Mouse (Mus musculus): ENCODE measurements around the gene Pkig. TPM values are rescaled to one million over a fixed set of nuclear protein-coding genes. Genes with fewer than 3 reads are reported as not detected.
"Not testable (repeated sequence)": the region's sequence is repeated elsewhere in the genome, so short reads cannot be mapped to it uniquely, and the experiment has no call there.

The Pkig gene
- total RNA-seq, 2 experiments from 2014 or later = 86.8 to 92.5 TPM

- peak; percentile 58 to 63 for DNase-seq
Measured at GRCm38 (mm10) chr2:163685761-163686200, 27.6 kb downstream of the Pkig start.

DNA sequence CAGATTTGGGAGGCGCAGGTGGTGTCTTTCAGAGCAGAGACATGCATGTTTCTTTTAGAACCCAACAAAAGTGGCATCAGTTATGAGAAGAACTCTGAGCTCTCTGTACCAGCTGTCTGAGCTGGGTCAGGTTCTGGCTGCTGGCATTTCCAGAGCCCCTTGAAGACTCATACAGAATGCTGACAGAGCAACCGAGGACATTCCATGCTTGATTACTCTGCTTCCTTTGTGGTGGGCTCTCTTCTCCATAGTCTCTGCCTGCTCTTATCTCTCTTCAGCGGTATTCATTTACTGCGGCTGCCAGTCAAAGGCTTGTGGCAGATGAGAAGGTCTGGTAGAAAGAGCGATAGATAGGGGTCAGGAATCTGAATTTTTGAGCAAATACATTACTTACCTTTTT, 28.0 kb downstream of the Pkig start:
- no peak for DNase-seq

- DNase-seq = no peak
Measured at GRCm38 (mm10) chr2:163686886-163687285, 28.7 kb downstream of the Pkig start.

DNA sequence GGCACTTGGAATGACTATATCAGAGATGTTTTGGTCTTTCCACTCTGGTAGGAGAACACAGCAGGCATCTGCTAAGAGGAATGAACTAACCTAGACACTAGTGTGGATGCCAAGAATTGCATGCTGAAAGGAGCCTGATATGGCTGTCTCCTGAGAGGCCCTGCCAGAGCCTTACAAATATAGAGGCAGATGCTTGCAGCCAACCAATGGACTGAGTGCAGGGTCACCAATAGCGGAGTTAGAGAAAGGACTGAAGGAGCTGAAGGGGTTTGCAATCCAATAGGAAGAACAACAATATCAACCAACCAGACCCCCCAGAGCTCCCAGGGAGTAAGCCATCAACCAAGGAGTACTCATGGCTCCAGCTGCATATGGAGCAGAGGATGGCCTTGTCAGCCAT, 30.2 kb downstream of the Pkig start:
- DNase-seq = not testable (repeated sequence)

- no peak for DNase-seq
Measured at GRCm38 (mm10) chr2:163689771-163690170, 31.6 kb downstream of the Pkig start.

DNA sequence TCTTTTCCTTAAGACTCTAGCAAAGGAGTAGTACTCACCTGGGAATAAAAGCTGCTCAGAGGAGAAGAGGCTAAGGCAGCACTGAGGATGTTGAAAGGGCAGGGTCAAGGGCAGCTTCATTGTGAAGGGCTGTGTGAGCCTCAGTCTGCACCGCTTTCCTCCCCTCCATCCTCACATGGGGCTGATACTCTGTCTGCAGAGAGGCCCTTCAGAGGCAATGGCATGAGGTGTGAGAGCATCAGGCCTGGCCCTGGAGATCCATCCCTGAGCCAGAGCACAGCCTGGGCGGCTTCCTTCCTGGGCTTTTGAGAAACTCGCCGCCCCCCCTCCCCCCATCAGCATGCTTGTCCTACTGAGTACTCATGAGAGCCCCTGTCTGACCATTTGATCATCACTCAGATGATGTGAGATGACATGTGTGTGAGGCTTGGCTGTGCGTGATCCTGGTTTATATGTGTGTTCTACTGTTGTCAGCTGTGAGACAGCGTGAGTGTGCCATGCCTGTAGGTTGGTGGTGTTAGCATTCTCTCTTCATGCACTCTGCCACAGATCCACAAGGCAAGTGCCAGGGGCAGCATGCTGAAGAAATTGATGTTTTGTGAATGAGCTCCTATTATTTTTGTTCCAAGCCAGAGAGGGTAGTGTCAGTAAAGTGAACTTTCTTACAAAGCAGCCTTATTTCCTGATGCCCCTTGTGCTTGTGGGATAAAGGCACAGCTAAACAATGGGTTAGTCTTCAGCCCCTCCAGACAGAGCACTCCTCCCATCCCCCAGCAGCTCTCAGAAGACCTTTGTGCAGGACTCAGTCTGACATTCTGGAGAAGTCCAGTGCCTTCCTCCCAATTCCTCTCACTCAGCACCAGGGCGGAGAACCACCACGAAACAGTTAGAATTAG, 32.5 kb downstream of the Pkig start:
- DNase-seq = no peak

GRCm38 (mm10) chr2:163691846-163692605, 33.8 kb downstream of the Pkig start:
- no peak for DNase-seq

DNA sequence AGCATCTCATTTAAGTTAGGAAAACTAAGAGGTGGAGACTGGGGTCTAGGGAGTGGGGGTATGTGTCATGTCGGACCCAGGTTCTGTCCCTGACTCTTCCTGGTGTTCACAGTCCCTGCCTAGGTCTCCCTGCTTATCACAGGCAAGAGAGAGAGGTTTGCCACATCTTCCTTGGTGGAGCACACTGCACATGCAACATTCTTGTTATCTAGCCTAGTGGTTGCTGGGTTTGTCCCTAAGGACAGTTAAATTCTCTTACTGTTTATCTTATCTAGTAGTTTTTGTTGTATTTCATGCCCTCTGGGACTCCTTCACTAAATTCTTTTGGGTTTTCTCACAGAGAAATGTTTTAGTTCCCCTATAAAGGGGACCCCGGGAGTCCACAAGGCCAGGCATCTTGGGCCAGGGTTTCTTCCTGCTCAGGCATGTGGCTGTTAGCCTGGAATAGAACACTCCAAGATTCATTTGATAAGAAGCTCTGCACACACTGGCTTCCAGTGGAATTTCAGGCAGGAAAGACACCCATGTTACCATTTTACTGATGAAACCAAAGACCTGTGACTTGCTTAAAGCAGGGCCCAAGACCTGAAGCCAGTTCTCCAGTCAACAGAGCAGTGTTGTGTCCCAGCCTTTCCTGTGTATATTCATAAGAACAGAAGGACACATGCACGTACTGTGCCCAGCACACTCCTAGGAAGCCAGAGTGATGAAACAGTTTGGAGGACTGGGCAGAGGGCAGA, 34.9 kb downstream of the Pkig start:
- DNase-seq = no peak

DNA sequence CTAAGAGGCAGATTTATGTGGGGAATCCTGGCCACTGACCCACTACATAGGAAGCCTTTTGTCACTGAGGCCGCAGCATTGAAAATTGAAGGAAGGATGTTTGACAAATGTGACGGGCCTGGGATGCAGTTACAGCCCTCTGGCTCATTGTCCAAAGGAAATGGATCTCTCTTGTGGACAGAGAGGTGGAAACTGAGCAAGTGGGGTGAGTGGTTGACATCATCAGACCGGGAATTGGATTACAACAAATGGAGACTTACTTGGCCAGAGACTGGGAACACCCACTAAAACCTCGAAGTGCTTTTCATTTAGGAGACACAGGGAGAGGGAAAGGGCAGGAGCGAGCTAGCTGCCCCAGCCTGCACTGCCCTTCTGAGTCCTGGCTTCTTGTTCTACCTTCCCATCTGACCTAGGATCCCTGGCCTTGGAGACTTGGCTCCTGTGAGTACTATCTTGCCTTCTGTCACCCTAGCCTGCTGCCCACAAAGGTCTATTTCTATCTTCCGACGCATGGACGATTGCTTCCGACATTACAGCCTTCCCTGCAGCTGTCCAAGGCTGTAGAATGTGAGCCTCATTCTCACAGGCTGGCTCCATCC, 35.6 kb downstream of the Pkig start:
- no peak for DNase-seq

GRCm38 (mm10) chr2:163696763-163697162, 38.6 kb downstream of the Pkig start:
- DNase-seq = no peak

- no peak for DNase-seq
Measured at GRCm38 (mm10) chr2:163697764-163698480, 39.7 kb downstream of the Pkig start.

DNA sequence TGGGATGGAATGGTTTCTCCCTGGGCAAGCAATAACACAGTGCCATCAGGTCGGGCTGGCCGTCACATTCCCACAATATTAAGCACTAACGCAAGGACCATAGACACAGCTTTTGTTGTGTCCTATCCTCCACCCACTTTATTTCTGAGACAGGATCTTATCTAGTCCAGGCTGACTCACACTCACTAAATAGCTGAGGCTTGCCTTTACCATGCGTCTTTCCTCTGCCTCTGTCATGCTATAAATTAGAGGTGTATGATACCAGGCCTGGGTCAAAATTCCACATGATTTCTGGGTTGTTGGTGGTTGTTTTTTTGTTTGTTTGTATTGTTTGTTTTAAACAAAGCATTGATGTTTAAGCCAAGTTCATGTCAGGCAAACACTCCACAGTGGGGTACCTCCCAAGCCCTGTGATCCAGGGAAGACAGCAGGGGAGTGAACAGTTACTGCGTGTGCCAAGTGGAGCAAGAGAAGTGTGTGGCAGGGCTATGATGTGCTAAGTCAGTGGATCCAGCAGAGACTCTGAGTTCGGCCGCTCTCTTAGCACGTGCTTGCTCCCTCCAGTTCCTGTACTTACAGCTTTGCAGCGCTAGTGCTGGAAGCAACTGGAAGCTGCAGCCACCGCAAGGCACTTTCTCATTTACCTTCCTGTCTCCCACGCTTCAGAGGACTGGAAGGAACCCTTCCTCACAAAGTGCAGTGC, 41.0 kb downstream of the Pkig start:
- no peak for DNase-seq

DNA sequence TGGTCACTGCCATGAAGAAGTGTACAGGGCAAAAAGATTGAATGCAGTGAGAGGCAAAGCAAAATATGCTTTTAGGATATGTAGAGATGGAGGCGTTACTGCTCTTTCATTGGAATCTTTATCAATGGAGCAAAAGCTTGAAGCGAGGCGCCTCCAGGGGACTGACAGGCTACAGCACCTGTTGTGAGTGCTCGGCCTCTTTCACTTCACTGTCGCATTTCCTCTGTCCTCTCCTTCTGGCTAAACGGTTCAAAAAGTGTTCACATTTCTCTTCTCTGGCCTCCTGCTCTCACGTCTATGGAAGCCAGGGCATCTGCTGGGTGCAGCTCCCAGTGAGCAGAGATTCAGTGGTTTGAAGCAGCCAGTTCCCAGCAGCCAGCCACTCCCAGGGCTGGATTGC, 44.2 kb downstream of the Pkig start:
- DNase-seq = no peak

GRCm38 (mm10) chr2:163702921-163703320, 44.7 kb downstream of the Pkig start:
- no peak for DNase-seq

GRCm38 (mm10) chr2:163703599-163704260, 45.5 kb downstream of the Pkig start:
- DNase-seq = no peak

- DNase-seq = no peak
Measured at GRCm38 (mm10) chr2:163708321-163708720, 50.1 kb downstream of the Pkig start.

- DNase-seq = no peak
Measured at GRCm38 (mm10) chr2:163708763-163709250, 50.6 kb downstream of the Pkig start.

GRCm38 (mm10) chr2:163710000-163710399, 51.8 kb downstream of the Pkig start:
- DNase-seq = no peak

DNA sequence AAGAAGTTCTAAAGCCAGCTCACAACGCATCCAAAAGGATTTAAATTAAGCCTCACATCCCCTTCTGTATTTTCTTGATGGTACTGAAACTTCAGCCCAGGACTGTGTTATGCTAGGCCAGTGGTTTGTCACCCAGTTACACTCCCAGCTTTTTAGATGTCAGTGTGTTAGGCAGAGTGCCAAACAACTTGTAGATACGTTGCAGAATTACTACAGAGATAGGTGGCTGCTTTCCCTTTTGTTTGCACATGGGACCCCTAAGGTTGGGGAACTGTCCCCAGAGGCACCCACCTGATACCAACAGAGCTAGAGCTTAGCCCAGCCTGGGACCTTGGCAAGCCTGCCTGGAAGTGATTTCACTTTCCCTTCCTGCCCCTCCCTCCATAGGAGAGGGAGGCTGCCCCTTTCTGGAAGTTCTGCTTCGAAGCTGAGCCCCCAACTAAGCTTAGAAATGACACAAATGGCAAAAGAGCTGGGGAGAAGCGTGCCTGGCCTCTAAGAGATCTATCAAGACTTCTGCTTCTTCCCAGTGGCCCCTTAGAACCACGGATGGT, 52.5 kb downstream of the Pkig start:
- DNase-seq = no peak

DNA sequence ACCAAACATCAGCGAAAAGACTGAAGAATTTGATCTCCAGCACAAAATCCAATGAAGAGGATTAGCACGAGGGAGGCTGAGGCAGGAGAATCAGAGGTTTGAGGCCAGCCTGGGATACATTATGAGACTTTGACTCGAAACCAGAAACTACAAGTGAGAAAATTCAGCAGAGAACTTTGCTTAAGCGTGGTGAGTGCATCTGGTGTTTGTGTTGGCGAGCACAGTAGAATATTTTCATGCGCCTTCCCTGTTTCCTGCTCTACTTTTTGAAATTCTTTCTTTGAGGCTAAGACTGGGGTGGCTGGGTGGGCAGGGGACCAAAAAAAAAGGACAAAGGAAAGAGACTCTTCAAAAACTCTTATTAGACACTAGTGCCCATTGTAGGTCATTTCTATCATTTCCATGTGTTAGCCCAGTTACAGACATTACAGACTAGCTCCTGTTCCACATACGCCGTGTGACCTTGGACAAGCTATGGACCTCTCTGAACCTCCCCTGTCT, 53.2 kb downstream of the Pkig start:
- no peak for DNase-seq
